Mouse (Mus musculus): ENCODE results near the gene Creg1. TPM values are rescaled to one million over a fixed set of nuclear protein-coding genes. Genes with fewer than 3 reads are reported as not detected.

The Creg1 gene
- polyA plus RNA-seq, 1 experiment from 2014 or later = 49.3 TPM

DNA sequence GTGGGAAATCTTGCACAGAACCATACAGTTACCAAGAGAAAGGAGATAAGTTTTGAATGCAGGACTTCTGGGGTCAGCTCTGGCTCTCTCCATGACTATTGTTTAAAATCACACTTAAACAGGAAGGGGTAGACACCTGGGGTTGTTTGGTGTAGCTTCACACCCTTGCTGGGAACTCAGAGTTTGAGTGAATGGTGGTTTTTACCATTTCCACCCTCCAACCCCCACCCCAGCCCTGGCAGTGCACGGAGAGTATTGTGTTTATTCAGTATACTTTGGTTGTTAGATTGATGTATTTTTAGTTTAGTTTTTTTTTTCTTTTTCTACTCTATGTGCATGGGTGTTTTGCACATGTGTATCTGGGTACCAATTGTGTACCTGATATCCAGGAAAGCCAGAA is 33.4 kb upstream of the Creg1 start:
- H3K27ac ChIP-seq = no peak overlapping the region
- no peaks in the 10 kb centered on the region for H3K36me3 ChIP-seq
- no peak overlapping the region for H3K4me3 ChIP-seq
- no peaks in the 10 kb centered on the region for H3K9me3 ChIP-seq
- H3K27me3 ChIP-seq = no peaks in the 10 kb centered on the region
- no peak overlapping the region for H3K4me2 ChIP-seq (replicated peaks)
- 0 out of 2 replicates have a peak, but pooled peaks cover 4% of the 10 kb centered on the region for H3K4me1 ChIP-seq
- WGBS = 51% methylated on average over 1 of the region's 1 CpGs
- ATAC-seq (ENCODE audit: low FRiP score, low read depth) = no peak
- H3K9ac ChIP-seq = no peak overlapping the region

DNA sequence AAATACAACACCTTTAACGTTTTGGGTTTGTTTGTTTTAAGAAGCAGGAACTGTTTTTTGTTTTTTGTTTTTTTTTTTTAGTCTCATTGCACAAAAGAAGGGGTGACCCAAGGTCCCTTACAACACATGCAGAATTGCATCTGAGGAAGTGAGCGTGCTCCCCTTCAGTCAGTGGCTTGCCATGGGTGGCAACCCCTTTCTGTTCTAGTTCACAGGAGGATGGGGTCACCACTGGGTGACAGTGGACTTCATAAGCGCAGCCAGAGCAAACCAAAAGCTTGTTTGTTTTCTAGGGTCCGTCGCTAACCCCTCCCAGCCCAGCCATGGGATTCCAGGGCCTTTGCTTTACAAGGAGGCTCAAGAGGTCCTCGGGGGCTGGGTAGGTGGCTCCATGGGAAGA is 32.0 kb upstream of the Creg1 start:
- Histone ChIP-seq H3K36me3 (no peaks in the 10 kb centered on the region), H3K9ac (no peak overlapping the region), H3K4me3 (no peak overlapping the region), H3K27ac (no peak overlapping the region), H3K27me3 (no peaks in the 10 kb centered on the region), H3K4me1 (0 out of 2 replicates have a peak, but pooled peaks cover 4% of the 10 kb centered on the region), H3K4me2 (replicated peaks) (no peak overlapping the region), H3K9me3 (no peaks in the 10 kb centered on the region)
- no peak for ATAC-seq (ENCODE audit: low FRiP score, low read depth)
- 67% methylated on average over 6 of the region's 6 CpGs for WGBS

DNA sequence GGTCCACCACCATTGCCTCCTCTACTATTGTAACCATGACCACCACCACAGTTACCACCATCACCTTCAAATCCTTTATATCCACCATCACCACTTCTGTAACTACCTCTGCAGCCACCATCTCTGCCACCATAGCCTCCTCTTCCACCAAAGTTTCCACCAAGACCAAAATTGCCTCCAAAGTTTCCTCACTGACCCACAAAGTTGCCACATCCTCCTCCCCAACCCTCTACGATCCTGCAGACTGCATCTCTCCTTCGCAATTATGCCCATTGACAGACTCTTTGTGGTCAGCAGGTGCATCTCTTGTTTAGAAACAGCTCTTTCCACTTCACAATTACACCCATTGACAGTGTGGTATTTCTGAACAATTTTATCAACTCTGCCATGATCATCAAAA is 28.7 kb upstream of the Creg1 start:
- no peak for ATAC-seq (ENCODE audit: low FRiP score, low read depth)
- 82% methylated on average over 2 of the region's 2 CpGs for WGBS

DNA sequence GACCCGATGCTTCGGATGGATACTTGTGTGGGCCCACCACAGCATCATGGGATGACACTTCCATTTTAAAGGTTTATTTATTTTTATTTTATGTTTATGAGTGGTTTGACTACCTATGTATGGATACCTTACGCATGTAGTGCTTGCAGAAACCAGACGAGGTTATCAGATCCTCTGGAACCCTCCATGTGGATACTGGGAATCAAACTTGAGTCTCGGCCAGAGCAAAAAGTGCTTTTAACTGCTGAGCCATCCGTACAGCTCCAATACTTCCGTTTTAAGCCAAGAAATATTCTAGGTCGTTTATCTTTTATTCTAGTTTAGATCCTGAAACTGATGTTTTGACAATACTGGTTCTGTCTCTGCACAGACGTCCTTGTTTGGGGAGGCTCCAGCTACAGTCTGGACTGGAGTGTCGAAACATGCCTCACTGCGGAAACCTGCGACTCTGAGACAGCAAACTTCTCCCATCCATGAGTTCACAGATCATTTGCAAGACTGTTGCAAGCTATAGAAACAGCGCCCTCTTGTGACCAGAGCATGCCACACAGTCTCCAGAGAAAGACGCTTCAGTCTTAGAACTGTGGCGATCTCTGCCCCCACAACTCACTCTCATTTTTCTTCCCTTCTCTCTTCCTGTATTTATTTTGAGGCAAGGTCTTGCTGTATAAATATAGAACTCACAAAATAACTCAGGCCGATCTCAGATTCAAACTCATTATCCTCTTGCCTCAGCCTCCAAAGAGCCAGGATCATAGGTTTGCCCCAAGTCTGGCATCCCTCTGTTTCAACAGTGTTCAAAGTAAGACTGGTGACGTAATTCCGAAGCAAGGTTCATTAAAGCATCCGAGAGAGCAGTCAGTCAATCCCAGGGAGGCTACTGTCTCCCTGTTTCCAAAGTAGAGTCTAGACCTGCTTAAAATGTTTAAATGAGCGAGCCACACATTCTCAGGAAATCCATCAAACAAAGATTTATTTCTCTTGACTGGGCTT is 27.4 kb upstream of the Creg1 start:
- peak overlapping the region; percentile 39; the same call in 1 of the 2 replicates for H3K4me2 ChIP-seq (replicated peaks)
- H3K9me3 ChIP-seq = no peaks in the 10 kb centered on the region
- H3K4me3 ChIP-seq = no peak overlapping the region
- no peak overlapping the region for H3K27ac ChIP-seq
- 0 out of 2 replicates have a peak, but pooled peaks cover 3% of the 10 kb centered on the region for H3K27me3 ChIP-seq
- WGBS = 35% methylated on average over 20 of the region's 20 CpGs
- no peaks in the 10 kb centered on the region for H3K36me3 ChIP-seq
- ATAC-seq (ENCODE audit: low FRiP score, low read depth) = peak; percentile 79; the same call in 1 of the 2 replicates
- H3K9ac ChIP-seq = no peak overlapping the region
- no peaks in the 10 kb centered on the region for H3K4me1 ChIP-seq

More for the DNA sequence above, 28.7 kb upstream of the Creg1 start:
- Histone ChIP-seq H3K36me3 (no peaks in the 10 kb centered on the region), H3K4me3 (no peak overlapping the region), H3K4me2 (replicated peaks) (no peak overlapping the region), H3K4me1 (0 out of 2 replicates have a peak, but pooled peaks cover under 1% of the 10 kb centered on the region), H3K27me3 (0 out of 2 replicates have a peak, but pooled peaks cover 3% of the 10 kb centered on the region), H3K9me3 (no peaks in the 10 kb centered on the region), H3K9ac (no peak overlapping the region), H3K27ac (no peak overlapping the region)

DNA sequence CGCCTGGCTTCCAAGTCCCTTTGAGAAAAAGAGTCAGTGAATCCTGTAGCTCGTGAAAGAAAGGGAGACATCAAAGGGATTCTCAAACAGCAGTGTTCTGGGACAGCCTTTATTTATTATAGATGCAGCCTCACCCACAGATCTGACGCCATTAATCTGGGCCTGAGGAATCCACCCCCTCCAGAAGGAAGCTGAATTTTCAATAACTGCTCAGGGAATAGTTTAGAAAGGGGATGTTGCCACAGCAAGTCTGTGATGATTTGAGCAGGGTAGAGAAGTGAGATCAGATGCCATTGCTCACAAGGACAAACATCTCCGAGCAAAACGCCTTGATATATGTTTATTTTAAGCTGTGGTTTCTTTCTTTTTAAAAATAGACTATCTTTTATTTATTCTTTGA is 26.1 kb upstream of the Creg1 start:
- no peak for ATAC-seq (ENCODE audit: low FRiP score, low read depth)
- H3K27ac ChIP-seq = no peak overlapping the region

DNA sequence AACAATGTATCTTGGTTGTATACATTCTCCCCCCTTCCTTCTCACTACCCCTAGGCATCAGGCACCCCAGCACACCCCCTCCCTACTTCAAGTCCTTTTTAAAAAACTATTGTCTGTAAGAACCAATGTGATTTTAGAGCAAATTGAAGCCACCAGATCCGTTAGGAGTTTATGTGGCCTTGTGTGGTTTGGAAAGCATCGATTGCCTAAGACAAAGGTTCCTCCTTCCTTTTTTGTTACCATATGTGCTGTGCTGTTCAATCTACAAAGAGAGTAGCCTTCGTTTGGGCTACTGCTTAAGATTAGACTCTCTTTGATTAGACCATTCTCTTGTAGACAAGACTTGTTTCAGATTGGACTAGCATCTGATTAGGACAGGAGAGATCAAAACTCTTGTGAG is 25.7 kb upstream of the Creg1 start:
- Histone ChIP-seq H3K4me1 (no peaks in the 10 kb centered on the region), H3K9ac (no peak overlapping the region), H3K27ac (no peak overlapping the region), H3K4me3 (no peak overlapping the region), H3K36me3 (no peaks in the 10 kb centered on the region), H3K27me3 (0 out of 2 replicates have a peak, but pooled peaks cover 3% of the 10 kb centered on the region), H3K4me2 (replicated peaks) (no peak overlapping the region), H3K9me3 (no peaks in the 10 kb centered on the region)
- 62% methylated on average over 3 of the region's 3 CpGs for WGBS
- ATAC-seq (ENCODE audit: low FRiP score, low read depth) = no peak

More for the DNA sequence above, 26.1 kb upstream of the Creg1 start:
- Histone ChIP-seq H3K9ac (no peak overlapping the region), H3K4me3 (no peak overlapping the region), H3K27me3 (0 out of 2 replicates have a peak, but pooled peaks cover 3% of the 10 kb centered on the region), H3K4me1 (no peaks in the 10 kb centered on the region), H3K4me2 (replicated peaks) (no peak overlapping the region), H3K9me3 (no peaks in the 10 kb centered on the region), H3K36me3 (no peaks in the 10 kb centered on the region)
- 45% methylated on average over 5 of the region's 5 CpGs for WGBS

DNA sequence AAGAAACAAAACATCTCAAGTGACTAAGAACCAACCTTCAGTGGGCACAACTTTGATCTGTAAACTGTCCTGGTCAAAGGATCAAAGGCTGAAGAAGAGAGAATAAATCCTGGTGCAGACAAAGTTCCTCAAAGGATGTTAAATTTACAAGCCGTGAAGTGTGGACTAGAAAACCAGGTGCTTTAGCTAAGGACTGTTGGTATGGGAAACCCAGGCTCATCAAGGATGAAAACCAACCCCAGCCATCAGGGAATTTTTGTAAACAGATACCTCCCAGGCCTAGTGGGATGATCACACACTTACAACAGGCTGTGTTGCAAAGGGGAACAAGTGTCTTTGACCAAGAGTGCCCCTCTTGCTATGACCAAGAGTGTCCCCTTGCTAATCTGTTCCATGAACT is 24.6 kb upstream of the Creg1 start:
- H3K27ac ChIP-seq = no peak overlapping the region
- H3K4me1 ChIP-seq = no peaks in the 10 kb centered on the region
- H3K9me3 ChIP-seq = no peaks in the 10 kb centered on the region
- 0 out of 2 replicates have a peak, but pooled peaks cover 3% of the 10 kb centered on the region for H3K27me3 ChIP-seq
- no peak overlapping the region for H3K9ac ChIP-seq
- 25% methylated on average over 1 of the region's 1 CpGs for WGBS
- H3K4me3 ChIP-seq = no peak overlapping the region
- H3K4me2 ChIP-seq (replicated peaks) = no peak overlapping the region
- H3K36me3 ChIP-seq = no peaks in the 10 kb centered on the region
- ATAC-seq (ENCODE audit: low FRiP score, low read depth) = no peak

DNA sequence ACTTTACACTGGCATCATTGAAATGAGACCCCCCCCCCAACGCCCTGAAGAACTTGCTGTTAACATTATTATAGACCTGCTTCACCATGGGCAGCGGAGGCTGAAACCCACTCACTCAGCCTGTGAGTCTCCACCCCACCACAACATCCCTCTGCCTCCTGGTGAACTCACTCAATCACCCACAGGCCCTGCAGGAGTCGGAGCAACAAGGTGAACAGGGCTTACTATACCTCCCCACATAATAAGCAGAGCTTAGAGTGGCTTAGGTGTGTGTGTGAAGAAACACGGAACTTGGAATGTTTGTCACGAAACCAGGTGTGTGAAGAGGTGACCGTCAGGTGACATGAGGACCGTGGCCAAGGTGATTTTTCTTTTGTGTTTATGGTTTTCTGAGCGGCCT is 21.6 kb upstream of the Creg1 start:
- no peak overlapping the region for H3K4me3 ChIP-seq
- H3K27me3 ChIP-seq = 0 out of 2 replicates have a peak, but pooled peaks cover 3% of the 10 kb centered on the region
- H3K4me1 ChIP-seq = no peaks in the 10 kb centered on the region
- no peak overlapping the region for H3K4me2 ChIP-seq (replicated peaks)
- ATAC-seq (ENCODE audit: low FRiP score, low read depth) = no peak
- H3K9me3 ChIP-seq = no peaks in the 10 kb centered on the region
- 81% methylated on average over 8 of the region's 8 CpGs for WGBS
- no peak overlapping the region for H3K9ac ChIP-seq
- no peaks in the 10 kb centered on the region for H3K36me3 ChIP-seq
- no peak overlapping the region for H3K27ac ChIP-seq

DNA sequence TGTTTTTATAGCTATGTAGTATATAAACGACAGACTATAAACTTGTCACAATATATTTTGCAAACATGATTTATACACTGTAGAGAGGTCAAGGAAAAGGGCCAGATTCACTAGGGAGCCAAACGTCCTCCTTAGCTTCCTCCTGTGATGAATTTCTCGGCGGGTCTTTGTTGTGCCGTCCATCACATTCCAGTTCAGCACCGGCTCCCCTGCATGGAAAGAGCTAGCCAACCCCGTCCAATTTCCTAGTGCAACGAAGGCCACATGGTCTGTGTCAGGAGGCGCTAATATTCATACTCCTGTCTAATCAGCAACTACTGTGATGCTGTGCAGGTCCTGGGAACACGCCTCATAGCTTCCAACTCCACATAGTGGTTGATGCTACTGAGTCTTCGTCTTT is 15.5 kb upstream of the Creg1 start:
- peaks cover 2% of the 10 kb centered on the region; the same call in 1 of the 2 replicates for H3K27me3 ChIP-seq
- no peak overlapping the region for H3K9ac ChIP-seq
- no peaks in the 10 kb centered on the region for H3K9me3 ChIP-seq
- H3K27ac ChIP-seq = no peak overlapping the region
- H3K4me1 ChIP-seq = no peaks in the 10 kb centered on the region
- H3K36me3 ChIP-seq = no peaks in the 10 kb centered on the region
- ATAC-seq (ENCODE audit: low FRiP score, low read depth) = no peak
- no peak overlapping the region for H3K4me2 ChIP-seq (replicated peaks)
- H3K4me3 ChIP-seq = no peak overlapping the region
- WGBS = 27% methylated on average over 11 of the region's 11 CpGs

DNA sequence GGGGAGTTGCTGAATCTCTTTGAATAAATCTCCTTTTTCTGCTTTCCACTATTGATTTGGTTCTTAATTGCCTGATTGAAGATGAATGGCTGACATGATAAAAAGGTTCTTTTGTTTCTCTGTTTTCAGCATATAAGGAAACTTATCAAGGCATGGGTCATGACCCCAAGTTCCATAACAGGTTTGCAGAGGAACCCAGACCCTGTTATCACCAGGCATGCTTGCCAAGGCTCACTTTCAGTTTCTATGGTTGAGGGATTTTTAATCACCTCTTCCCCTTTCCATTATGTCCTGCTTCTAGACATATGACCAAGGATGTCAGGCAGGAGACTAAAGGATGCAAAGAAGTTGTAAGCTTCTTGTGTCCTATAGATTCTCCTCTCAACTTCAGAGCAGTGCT is 12.4 kb upstream of the Creg1 start:
- no peak overlapping the region for H3K4me2 ChIP-seq (replicated peaks)
- no peak for ATAC-seq (ENCODE audit: low FRiP score, low read depth)
- H3K4me1 ChIP-seq = no peaks in the 10 kb centered on the region

DNA sequence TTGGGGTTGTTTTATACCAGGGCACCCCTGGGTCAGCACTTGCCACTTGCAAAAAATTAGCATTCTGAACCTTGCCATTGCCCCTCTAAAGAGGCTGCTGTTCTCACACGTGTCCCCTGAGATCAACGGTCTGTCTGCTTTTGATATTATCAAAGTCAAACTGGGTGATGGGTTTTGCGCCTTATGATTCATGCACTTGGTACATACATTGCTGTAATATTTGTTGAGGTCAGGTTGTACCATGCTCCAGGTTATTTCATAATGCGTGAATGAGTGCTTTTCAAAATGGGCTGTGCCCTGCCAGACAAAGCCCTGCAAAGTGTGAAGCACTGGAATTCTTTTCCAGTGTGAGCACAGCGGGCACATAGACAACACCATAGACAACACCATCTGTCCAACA is 11.7 kb upstream of the Creg1 start:
- Histone ChIP-seq H3K27ac (no peak overlapping the region), H3K4me3 (no peak overlapping the region), H3K9me3 (no peaks in the 10 kb centered on the region), H3K4me2 (replicated peaks) (no peak overlapping the region), H3K4me1 (no peaks in the 10 kb centered on the region), H3K36me3 (no peaks in the 10 kb centered on the region), H3K9ac (no peak overlapping the region), H3K27me3 (peaks cover 2% of the 10 kb centered on the region; the same call in 1 of the 2 replicates)
- WGBS = 78% methylated on average over 5 of the region's 5 CpGs
- no peak for ATAC-seq (ENCODE audit: low FRiP score, low read depth)

More for the DNA sequence above, 12.4 kb upstream of the Creg1 start:
- Histone ChIP-seq H3K27ac (no peak overlapping the region), H3K9me3 (no peaks in the 10 kb centered on the region), H3K4me3 (no peak overlapping the region), H3K36me3 (no peaks in the 10 kb centered on the region), H3K9ac (no peak overlapping the region), H3K27me3 (peaks cover 2% of the 10 kb centered on the region; the same call in 1 of the 2 replicates)

DNA sequence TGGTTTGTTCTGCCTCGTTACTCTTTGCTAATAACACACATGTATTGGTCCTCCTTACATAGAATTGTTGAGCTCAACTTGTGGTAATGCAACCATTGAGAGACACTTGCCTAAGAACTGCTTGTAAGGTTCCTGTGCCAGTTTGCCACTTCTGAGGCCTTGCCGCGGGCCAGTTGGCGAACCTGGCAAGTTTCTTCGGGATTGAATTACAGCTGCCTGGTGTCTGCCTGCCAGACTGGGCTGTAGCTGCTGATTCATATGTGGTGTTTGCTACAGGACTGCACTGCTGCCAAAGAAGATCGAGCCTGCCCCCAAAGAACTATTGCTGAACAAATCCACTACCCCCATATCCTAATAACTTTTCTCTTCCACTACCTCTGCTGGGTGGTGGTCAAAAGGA is 9.3 kb upstream of the Creg1 start:
- no peak for ATAC-seq (ENCODE audit: low FRiP score, low read depth)
- Histone ChIP-seq H3K27me3 (no peaks in the 10 kb centered on the region), H3K36me3 (no peaks in the 10 kb centered on the region), H3K4me3 (no peak overlapping the region), H3K9ac (no peak overlapping the region), H3K4me1 (no peaks in the 10 kb centered on the region), H3K27ac (no peak overlapping the region), H3K4me2 (replicated peaks) (no peak overlapping the region), H3K9me3 (no peaks in the 10 kb centered on the region)
- 82% methylated on average over 6 of the region's 6 CpGs for whole genome bisulfite sequencing

Data from limb, embryonic 13.5 days (tissue).